Mouse (Mus musculus): ENCODE results near the gene Tulp4.
"Not testable (repeated sequence)": the region's sequence is repeated elsewhere in the genome, so short reads cannot be mapped to it uniquely, and the experiment has no call there.

Tulp4 gene

DNA sequence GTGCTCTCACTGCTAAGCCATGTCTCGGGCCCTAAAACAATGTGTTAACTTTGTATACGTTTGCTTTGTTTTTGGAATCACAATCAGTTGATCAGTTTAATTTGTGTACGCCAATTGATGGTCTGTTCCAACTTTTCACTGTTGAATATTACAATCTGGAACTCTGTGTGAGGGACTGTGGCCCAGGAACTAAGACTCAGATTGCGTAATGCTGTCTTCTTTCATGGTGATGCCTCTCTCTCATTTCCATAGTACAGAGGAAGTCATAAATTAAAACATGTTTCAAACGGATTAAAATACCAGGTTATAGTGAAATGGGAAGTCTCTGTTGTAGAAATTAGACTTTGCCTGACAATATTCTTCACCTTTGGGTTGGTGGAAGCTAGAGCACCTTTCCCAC, 83.0 kb downstream of the Tulp4 start:
- DNase-seq (ENCODE audit: low read depth): no peak

DNA sequence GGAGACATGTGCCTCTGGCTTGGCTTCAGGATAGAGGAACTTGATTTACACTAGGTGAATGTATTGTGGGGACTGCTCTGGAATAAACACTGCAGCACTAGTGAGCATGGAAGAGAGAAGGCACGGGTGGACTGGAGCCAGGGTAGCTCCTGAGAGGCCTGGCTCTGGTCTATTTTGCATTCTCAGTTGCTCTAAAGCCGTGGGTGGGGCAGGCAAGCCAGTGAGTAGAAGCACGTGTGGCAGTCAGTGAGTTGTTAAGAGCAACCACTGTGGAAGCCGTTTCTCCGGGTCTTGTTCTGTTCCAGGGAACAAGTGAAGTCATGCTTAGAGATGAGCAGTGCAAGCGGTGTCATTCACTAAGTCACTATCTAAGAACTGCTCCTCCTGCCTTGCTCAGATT, 86.0 kb downstream of the Tulp4 start:
- DNase-seq (ENCODE audit: low read depth): no peak

DNA sequence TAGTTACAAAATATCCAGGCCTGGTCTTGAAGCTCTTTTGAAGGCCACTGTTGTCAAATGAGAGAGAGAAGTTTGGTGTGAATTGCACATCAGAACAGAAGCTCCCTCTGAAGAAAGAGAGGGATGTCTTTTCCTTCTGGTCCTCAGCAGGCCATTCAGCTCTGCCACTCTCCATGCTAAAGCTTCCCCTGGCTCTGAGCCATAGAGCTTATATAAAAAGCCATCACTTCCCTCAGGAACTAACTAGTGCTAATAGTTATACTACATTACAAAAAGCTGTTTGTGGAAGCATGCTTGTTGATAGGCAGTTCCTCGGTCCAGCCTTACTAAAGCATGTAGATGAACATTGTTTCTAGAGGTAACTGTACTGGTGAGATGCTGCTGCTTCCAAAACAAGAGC, 89.2 kb downstream of the Tulp4 start:
- DNase-seq (ENCODE audit: low read depth): no peak

- DNase-seq (ENCODE audit: low read depth): no peak
Observed at GRCm38 (mm10) chr17:6197491-6197890, 91.3 kb downstream of the Tulp4 start.

- DNase-seq (ENCODE audit: low read depth): no peak
Observed at GRCm38 (mm10) chr17:6198670-6199069, 92.4 kb downstream of the Tulp4 start.

DNA sequence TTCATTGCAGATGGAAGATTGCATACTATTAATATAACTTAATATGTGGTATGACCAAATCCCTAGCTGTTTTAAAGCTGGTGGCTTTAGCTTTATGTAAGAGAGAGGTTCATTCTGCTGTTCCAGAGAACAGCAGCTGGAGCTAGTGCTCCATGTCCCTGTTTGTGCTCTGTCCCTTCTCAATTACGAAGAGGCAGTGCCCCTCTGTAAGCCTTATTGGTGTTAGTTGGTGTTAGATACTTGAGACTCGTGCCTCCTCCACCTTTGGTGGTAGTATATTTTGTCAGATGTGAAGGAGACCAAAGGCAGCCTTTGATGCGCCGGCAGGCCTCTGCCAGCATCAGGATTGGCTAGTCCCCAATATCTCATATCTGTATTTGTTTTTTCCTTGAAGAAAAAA, 92.9 kb downstream of the Tulp4 start:
- no peak for DNase-seq (ENCODE audit: low read depth)

- no peak for DNase-seq (ENCODE audit: low read depth)
Observed at GRCm38 (mm10) chr17:6201522-6202250, 95.4 kb downstream of the Tulp4 start.

DNA sequence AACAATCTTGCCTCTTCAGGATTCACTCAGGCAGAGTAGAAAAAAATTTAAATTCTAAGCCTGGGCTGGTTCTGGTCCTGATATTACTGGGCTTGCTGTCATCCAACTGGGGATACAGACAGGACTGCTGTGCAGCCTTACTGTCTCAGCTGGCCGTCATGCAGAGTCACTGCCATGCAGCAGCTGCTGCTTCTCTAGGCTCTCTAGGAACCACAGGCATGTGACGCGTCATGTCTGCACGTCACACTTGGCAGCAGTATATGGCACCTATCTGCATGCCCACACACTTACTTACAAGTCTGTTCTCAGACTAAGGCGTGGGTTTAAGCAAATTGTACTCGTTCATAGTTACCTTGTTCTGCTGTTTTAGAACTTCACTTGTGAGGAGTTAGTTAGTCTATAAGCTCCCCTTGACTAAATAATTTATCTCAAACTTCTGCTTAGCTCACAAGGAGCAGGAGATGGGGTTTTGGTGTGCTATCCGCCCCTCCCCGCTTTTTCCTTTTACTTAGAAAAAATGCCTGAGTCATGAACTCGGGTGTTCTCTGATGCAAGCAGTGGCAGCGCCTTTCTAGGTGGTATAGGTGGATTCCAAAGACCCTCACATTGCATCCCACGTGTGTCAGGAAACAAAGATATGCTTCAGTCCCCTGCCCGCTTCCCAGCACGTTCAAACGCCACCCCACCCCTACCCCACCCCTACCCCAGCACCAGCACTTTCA, 96.3 kb downstream of the Tulp4 start:
- no peak for DNase-seq (ENCODE audit: low read depth)

GRCm38 (mm10) chr17:6203126-6203525, 96.9 kb downstream of the Tulp4 start:
- DNase-seq (ENCODE audit: low read depth): no peak

GRCm38 (mm10) chr17:6203795-6204194, 97.6 kb downstream of the Tulp4 start:
- no peak for DNase-seq (ENCODE audit: low read depth)

DNA sequence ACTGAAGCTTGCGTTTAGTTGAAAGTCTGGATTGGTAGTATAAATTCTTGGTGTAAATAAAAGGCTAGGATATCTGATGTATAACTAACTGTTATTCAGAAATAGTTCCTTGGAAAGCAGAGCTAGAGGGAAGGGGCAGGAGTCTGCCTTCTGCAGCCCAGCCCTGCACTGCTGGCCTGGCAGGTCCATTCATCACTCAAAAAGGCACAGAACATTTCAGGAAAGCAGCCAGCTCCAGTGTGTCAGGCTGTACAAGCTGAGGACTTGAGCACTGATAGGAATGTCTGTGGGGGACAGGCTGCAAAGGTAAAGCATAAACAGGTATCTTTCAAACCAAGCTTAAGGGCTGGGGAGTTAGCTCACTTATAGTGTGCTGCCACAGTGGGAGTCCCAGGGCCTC, 105.5 kb downstream of the Tulp4 start:
- no peak for DNase-seq (ENCODE audit: low read depth)

DNA sequence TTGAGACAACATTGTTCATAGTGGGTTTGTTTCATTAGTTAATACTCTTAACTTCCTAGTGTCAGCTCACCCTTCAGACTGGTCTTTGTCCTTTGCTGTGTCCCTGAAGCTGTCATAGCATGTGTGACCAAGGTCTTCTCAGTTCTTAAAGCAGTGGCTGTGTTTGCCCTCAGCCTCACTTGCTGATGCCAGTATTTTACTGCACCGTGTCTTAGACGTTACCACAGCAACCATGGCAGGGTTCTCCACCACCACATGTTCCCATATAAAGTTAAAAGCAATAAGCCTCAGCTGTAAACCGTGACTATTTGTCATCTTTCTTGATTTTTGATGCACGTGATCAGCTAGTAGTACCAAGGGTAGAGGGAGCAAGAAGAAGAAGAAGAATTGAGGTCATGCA, 109.4 kb downstream of the Tulp4 start:
- no peak for DNase-seq (ENCODE audit: low read depth)

DNA sequence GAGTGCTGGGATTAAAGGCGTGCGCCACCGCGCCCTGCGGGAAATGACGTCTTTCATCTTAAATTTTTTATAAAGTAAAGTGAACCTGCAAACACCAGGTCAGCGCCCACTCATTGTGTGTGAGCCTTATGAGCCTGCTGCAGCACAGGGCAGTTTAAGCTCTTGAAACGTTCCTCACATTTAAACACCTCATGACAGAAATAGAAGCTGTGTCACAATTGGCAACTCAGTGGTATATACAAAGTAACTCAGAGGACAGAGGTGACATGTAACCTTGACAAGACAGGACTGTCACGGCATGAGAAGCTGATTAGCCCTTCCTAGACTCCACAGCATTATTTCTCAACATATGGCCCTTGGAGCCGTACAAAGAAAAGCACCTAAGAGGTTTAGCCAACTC, 110.3 kb downstream of the Tulp4 start:
- DNase-seq (ENCODE audit: low read depth): no peak

DNA sequence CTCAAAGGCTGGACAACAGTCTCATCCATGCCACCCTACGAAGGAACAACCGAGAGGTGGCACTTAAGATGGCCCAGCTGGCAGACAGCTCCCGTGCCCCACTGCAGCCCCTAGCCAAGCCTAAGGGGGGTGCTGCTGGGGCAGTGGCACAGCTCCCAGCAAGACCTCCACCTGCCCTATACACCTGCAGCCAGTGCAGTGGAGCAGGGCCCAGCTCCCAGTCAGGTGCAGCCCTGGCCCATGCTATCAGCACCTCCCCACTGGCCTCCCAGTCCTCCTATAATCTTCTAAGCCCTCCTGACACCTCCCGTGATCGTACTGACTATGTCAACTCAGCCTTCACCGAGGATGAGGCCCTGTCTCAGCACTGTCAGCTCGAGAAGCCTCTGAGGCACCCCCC, 126.4 kb downstream of the Tulp4 start:
- DNase-seq (ENCODE audit: low read depth): not testable (repeated sequence)

DNA sequence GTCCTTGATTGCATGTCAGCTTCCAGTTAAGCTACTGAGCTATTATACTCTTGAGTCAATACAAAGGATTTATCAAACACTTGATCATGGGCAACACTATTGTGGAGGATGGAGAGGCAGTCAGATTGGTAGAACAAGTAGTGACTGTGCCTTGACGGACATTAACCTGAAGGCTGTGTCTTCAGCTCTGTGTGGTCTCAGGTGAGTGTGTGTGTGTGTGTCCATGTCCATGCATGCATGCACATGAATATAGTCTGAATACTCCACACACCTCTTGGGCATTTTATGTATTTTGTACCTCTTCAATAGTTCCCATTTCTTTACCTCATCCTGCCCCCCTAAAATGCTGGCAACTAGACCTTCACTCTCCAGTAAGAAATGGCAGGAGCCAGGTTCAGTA, 145.1 kb downstream of the Tulp4 start:
- DNase-seq (ENCODE audit: low read depth): not testable (repeated sequence)

GRCm38 (mm10) chr17:6256400-6257069, 150.3 kb downstream of the Tulp4 start, which contains the start of gene Tmem181a:
Gene Tmem181a (plus strand): TSS chr17:6256860.
- not testable (repeated sequence) for DNase-seq (ENCODE audit: low read depth)

GRCm38 (mm10) chr17:6257070-6257456, 150.8 kb downstream of the Tulp4 start:
- DNase-seq (ENCODE audit: low read depth): not testable (repeated sequence)

DNA sequence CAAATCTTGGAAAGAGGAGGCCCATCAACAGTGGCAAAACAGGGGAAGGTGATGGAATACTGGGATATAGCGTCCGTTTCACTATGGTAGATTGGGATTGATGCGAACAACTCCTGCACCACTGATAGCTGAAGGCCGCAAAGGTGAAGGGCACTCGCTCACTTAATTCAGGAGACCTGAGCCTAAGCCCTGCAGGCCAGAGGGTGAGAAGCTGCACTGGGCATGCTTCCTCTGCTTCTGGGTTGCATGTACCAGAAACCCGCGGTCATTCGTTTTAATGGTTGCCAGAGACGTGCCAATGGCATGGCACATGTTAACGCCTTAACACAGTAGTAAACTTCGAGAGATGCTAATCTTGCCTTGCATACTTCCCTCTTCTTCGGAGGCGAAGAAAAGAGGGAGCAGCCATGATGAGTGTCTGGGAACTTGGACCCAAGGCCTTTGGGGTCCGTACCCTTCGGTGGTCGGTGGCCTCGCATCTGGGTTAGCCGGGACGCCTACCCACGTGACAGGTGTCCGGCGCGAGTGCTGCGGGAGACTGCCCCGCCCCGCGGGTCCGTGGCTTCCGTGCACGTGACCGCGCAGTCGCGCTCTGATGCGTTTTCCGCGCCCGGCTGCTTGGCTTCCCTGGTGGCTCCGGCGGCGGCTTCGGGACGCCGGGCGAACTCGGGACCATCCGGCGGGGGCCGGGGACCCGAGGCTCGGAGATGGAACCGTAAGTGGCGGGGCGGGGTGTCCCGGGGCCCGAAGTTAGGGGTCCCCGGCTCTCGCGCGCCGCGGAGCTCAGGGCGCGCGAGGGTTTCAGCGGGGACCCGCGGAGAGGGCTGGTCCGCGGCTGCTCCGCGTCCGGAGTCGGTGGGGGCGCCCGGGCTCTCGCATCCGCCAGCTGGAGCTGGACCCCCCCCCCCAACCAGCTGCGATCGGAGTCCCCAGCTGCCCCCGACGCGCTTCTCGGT, 163.9 kb downstream of the Tulp4 start:
- DNase-seq (ENCODE audit: low read depth): peak; percentile 14

DNA sequence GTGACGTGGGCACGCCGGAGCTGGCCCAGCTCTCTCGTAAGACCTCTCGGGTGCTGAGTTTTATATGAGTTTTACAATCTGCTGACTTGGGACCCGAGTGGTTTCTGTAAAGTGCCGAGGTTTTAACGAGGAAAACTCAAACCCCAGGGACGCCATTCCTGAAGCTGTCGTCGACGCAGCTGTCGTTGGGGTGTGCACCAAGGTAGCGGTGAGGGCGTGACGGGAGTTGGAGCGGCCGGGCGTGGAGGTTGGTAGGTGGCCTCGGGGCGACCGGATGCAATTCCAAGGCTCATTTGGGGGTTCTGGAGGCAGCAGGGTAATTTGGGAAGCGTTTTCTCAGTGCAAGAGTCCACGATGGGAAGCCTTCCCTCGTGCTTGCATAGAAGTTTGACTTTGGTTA, 164.6 kb downstream of the Tulp4 start:
- DNase-seq (ENCODE audit: low read depth): not testable (repeated sequence)

GRCm38 (mm10) chr17:6271970-6272369, 165.7 kb downstream of the Tulp4 start:
- peak; percentile 42 for DNase-seq (ENCODE audit: low read depth)

GRCm38 (mm10) chr17:6274693-6275092, 168.5 kb downstream of the Tulp4 start:
- not testable (repeated sequence) for DNase-seq (ENCODE audit: low read depth)

GRCm38 (mm10) chr17:6279205-6279604, 173.0 kb downstream of the Tulp4 start:
- peak; percentile 41 for DNase-seq (ENCODE audit: low read depth)
